Mouse (Mus musculus): ENCODE data around the gene Frem2.

Gene Frem2

DNA sequence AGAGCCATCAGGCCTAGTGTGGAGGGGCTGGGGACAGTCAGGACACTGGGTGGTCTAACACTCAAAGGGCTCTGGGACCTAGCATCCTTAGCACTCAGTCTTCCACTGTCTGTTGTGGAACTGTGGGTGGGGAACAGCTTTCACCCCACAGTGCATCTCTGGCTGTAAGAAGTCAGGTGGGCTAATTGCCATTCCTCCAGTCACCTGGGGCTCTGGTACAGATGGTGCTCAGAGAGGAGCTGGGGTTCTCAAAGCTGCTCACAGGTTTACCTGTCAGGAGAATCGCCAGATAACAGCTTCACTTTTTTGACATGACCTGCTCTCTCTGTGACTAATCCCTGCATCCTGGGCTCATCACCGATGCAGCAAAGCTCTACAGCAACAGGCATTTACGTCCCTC lies 46.0 kb downstream of the Frem2 start:
- peak; percentile 41 to 62 for DNase-seq

DNA sequence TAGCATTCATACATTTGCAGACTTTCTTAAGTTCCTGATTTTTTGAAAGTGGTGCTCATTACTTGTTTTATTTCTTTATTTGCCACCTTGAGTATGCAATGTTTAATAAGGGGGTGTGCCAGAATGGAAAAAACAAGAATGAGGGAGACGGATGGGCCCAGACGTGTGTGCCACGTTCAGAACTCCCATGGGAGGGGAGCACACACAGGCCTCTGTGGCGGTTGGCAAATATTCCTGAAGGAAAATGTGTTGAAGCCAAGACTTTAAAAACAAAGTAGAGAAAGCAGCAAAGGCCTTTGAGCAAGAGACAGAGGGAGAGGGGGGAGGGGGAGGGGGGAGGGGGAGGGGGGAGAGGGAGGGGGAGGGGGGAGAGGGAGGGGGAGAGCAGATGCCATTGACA lies 47.3 kb downstream of the Frem2 start:
- no peak for DNase-seq

DNA sequence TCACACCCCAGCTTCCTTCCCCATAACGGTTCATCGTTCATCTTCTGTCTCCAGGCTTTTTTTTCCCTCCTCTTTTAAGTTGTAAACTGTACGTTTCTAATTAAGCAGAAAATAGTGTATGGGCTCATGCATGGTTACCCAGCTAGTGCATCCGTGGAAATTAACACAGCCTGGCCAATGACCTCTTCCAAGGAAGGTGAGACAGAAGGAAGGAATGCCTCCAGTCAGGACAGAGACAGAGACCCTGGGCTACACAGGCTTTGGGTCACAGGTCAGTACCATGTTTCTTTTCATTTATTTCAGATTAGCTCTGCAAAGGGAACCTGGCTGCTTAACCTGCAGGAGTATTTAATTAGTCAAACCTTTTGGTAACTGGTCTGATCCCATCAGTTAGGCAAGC lies 57.0 kb downstream of the Frem2 start:
- no peak for DNase-seq

DNA sequence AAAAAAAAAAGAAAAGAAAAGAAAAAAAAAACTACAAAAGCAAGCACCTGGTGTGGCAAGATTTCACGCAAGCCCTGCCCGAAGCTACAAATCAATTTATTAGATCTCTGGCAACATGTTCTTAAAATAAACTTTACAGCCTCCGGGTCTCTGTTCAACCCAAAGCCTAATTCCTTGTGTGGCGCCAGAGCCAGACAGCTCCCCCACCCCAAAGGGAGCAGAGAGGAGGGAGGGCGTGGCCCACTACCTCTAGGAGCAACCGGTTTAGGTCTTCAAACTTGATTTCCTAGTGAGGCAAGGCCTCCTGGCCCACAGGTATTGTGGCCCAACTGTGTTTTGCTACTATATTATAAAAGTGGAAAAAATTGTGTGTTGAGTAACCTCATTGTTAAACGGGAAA lies 57.8 kb downstream of the Frem2 start:
- DNase-seq, result no peak

DNA sequence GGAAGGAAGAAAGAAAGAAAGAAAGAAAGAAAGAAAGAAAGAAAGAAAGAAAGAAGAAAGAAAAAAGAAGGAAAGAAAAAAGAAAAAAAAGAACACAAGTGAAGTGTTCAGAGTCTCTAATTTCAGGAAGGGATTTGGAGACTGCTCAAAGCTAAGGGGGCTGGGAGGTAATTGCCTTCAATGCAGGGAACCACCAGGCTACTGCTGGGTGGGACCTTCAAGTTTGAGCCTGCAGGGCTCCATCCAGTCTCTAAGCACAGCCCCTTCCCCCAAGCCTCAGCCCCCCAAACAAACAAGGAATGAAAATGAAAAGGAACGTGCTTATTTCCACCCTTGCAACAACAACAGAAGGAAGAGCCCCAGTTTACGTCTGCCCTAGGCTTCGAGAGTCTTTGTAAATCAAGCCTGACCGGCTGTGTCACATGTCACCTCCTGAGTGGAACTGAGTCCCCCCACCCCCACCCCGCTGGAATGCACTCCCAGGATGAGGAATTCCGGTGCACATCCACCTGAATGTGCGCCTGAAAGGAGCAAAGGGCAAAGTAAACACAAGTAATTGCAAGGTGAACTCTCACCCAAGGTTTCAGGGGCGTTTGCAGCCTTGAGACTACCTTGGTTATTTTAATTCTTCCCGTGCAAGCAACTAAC lies 58.9 kb downstream of the Frem2 start:
- DNase-seq, result no peak

DNA sequence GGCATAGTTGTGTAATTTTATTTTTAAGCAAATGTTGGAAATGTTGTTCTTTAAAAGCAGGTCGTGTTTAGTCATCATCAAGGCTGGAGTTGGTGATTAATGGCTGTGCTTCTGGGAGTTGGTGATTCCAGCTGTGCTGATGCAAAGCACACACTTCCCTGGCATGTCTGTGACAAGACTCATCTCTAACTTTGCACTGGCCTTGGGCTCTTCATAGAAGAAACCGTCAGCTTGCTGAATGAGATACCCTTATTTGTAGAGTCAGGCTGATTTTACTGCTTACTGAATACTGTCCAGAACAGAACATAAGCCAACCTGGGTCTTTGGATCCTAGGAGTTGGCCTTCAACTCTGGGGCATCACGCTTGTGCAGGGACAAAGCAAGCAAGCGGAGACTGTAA lies 62.7 kb downstream of the Frem2 start:
- DNase-seq, result no peak

DNA sequence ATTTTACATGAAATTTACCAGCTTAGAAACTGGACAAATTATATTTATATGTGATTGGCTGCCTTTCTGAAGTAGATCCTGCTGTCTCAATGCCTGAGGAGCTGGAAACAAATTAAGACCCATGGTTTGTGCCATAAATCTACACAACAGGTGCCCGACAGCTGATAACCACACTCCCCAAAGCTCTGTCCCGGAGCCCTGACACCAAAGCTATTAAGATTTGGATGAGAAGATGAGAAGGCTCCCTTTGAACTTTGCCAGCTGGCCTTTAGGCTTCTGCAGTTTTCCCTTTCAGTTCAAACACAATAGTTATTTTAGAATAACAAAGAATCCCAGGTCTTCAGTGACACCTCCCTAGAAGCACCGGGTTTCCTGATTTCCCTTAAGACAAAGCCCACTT lies 63.4 kb downstream of the Frem2 start:
- no peak for DNase-seq

DNA sequence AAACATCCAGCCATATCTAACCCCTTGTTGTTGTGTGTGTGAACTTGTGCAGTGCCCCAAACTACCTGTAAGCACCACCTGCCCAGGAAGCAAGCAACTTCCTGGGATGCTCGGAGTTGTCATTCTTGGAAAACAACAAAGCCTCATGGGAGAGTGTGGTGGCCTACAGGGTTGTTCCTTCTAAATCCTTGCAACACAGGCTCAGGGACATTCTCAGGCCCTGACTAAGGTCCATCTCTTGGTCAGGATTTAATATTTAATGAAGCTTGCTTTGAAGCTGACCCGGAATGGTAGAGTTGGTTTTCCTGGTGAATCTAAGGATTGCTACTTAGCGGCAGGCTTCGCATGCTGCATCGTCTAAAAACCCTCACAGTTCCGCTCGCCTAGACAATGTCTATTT lies 65.1 kb downstream of the Frem2 start:
- no peak for DNase-seq

DNA sequence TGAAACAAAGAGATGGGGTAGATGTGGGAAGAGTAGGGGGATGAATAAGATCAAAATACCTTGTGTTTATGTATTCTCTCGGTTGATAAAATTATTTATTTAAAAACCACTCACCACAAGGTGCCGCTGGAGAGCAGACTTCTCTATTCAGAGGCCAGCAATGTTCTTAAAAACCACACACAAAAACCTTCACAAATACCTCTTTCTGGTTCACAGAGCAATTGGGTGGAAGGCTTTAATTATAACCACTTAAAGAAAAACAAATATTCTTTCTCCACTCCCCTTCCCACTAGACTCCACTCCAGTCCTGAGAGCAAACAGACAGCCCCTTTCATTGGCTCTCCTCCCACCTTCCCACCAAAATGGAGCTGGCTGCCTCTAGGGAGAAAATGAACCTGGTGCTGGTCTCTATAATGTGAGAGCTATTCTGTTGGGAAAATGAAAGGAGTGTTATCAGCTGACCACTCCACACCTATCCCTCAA lies 67.0 kb downstream of the Frem2 start:
- DNase-seq, result peak; percentile 47 to 73

DNA sequence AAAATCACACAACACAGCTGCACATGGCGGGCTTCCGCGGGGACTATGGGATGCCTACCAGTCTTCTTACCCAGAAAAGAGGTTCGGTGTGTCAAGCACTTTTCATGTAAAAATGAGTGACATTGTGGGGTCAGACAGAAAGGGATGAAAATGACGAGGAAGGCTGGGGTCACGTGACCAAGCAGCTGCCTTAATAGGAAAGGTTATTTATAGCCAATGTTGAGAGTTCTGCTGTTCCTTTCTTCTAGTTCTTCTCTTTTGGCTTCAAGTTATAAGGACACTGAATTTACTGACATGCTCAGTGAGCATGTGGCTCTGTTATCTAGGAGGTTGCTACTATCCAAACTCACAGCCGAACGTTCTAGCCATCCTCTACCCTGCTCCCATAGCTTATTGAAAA lies 73.9 kb downstream of the Frem2 start:
- no peak for DNase-seq

DNA sequence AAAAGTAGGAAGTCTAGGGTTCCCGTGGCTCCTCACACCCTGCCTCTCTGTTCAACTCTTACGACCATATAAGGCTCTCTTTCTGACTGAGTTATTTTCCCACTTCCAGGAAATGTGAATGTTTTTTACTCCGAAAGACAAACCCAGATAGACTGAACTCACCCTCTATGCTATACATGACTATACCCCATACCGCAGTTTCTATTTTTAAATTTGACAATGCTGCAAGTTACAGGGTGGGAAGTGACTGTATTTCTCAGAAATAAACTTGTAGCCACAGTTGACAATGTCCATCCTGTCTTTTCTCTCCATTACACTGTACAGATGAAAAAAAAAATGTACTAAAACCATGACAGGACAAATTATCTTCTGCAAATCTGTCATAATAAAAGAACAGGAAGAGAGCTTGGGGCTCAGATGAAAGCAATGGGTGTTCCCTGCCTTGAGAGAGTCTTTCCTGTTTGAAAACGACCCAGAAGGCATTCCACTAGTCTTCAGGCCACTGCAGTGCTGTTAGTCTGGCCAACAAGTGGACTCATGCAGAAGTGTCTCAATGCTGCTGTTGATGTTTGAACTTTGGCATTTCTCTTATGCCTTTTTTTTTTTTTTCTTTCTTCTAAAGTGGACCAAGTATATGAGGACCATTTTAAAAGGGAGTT lies 76.4 kb downstream of the Frem2 start:
- DNase-seq, result no peak

DNA sequence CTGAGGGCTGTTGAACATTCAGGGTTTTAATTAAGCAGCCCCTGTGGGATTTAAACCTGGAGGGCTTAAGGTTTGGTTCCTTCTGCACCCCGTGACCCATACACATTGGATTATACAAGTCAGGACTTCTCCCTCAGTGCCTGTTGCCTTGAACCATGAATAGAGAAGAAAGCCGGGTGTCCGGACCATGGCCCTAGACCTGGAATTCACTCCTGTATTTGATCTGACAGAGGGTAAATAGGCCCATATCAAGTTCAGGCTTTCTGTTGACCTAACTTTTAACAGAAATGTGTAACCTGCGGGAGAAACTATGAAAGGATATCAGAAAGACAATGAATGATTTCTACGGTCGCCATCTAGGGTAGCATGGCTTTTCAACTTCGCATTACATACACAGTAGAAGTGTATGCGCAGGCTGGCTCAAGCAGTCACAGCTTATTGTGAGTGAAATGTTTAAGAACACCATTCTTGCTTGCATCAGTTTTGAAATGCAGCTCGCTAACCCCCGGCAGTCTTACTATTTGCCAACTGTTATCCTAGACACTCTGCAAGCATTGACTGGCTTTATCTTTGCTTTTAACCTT lies 77.9 kb downstream of the Frem2 start:
- no peak for DNase-seq

DNA sequence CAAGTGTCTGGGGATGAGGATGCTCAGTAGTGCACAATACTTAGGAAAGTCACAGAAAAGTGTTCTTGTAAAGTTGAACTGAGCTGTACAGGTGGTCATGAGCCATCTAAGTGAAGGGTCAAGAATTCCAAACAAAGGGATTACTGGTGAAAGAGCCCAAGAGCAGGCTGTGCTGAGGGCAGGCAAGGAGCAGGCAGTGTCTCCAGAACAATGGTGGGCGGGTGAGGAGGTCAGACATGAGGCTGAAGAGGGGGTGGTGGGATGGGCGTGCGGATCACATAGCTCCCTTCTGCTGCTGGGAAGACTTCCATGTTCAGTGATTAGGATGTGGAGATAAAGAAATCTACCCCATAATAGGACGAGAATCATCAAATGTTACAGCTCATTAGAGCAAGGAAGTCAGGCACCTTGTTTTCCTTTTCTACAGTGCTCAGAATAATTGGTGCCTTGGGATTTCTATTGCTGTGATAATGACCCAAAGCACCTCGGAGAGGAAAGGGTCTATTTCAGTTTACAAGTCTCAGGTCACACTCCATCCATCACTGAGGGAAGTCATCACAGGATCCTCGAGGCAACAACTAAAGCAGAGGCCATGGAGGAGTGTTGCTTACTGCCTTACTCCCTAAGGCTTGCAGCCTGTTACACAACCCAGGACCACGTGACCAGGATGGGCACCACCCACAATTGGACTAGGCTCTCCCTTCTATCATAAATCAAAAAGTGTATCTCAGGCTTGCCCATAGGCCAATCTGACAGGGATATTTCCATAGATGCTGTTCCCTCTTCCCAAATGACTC lies 80.6 kb downstream of the Frem2 start:
- no peak for DNase-seq

DNA sequence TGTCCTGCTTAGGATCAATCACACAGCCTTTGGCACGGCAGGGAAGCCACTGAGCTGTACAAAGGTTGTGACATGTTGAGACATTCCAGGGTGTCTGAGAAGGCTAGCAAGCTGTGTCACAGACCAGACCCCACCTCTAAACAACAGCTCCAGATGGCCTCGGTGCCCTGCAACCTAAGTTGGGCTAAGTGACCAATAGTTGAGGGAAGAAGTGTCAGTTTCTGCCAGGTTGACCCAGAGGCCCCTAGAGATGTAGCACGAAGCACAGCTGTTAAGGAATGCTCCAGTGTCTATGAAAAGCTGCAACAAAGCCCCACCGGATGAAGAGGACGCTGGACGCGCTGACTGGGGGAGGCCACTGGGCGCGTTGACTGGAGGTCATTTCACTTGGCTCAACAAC lies 83.0 kb downstream of the Frem2 start:
- DNase-seq, result no peak

DNA sequence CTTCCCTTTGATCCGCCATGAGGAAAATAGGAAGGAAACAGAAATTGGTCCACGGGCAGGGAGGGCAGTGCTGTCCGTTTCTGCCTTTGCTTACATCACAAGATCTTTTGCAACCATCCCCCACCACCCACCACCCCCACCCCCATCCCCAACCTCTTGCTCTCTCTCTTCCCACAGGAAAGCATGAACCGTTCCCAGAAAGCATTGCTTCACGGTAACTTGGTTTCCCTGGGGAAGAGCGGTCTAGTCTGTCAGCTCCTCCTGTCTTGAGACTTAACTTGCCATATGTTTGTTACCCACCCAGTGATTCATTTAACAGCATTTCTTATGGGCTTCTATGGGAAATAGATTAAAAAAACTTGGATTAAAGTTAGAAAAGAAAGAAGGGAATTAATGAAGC lies 85.5 kb downstream of the Frem2 start:
- DNase-seq, result no peak

DNA sequence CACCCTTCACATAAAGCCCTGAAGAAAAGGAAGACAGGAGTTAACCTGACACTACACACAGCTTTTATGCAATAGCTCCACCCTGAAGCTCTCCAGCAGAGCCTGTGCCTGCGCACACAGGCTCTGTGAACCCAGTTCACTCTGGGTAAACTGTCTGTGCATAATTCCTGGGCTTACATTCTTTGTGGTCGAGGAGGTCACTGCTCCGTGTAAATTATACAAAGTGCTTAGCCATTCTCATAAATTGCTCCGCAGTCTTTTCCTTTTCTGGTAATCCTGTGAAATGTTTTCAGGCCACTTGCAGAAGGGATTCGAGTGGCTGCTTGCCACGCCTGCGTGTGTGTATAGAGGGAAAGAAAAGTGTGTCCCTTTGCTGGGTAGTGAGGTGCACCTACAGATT lies 92.6 kb downstream of the Frem2 start:
- DNase-seq, result no peak

DNA sequence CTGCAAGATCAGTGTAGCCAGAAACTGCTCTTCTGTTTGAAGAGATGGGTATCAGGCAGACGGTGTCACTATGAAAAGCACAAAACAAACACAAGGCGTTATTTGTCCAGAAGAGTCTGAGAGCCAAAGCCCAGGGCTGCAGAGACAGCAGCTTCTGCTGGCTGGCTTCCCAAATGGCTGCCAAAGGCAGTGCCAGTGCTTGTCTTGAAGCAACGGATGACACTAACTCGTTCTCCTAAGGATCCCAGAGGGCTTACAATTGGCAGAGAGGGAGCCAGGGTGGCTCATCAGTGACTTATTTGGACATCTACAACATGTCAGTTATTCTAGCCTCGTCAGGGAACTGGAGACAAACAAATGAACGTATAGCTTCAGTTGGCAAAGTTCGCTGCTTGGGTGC lies 93.4 kb downstream of the Frem2 start:
- DNase-seq, result peak; percentile 74 to 83

DNA sequence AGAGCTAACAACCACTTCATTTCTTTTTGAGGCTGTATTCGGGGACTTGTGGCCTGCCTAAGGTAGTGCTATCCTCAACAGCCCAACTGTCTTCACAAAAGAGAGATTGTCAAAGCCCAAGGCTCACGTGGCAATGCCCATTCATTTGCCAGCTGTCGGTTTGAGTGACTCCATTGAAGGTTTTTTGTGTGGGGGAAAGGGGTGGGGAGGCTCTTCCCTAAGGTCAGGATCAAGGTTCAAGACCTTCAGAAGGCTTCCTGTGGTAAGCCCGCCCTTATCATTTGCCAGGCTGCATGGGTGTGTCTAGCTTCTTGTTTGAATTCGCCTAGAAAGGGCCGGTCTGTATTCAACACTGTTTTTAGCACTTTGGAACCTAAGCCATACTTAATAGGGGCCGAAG lies 95.3 kb downstream of the Frem2 start:
- no peak for DNase-seq

DNA sequence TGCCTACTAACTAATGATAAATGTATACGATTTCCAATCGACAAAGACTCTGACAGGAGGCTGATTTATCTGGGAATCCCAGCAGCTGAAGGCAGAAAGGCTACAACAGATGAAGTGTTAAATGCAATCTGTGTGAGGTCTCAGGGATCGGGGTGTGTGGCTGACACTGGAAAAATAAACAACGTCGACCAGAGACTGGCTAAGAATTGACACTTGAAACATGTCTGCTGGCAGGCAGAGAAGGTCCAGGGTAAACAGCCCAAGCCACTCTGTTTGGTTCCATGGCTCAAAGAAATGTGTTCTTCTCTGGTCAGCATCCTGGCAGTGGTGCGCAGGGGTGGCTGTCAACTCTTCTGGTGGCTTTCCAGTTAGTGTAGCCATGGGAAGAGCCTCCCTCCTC lies 98.1 kb downstream of the Frem2 start:
- DNase-seq, result no peak

DNA sequence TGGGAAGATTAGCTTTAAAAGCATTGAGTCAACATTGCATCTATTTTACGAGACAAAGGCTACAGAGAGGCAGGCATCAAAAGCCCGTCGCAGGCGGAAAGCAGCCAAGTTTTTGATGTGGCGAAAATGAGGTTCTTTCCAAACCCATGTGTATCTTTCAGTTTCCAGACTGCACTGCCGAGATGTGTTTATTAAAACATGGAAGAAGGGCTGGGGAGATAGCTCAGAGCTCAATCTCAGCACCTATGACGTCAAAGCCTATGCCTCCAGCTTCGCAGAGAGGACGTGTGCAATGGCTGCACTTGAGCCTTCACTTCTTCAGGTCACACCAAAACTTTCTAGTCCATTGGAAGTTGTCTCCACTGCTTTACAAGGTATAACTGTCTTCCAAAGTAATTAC lies 98.9 kb downstream of the Frem2 start:
- no peak for DNase-seq

DNA sequence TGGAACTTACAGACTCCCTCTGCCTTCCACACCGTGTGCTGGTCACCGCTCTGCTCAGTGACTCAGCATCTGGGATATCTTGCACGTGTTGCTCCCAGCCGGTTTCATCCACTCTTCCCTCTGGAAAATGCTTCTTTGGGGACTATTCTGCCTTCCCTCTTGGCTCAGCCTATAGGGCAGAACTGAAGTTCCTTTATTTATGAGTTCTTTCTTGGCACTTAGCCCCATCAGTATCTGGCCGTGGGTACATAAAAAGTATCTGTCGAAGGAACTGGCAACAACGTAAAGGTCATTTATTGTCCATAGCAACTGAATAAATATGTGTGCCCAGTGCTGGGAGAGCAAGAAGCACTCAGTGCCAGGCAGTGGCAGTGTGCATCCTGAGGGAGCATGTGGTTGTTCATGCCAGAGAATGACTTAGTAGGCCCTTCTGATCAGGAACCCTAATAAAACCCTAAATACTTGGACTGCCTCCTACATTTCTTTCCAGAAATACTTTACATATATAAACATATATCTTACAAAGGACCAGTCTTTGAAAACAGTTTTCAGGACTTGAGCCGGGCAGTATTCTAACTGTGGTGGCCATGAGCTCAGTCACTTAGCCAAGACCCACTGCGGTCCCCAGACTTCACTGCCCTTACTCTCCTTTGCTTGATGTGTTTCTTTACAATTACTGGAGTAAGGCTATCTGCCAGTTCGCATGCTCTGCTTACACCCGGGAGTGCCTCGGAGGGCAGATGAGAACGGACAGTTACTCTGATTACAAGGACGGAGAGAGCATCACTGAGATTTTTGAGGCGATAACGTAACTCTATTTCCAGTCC lies 99.6 kb downstream of the Frem2 start:
- DNase-seq, result no peak

DNA sequence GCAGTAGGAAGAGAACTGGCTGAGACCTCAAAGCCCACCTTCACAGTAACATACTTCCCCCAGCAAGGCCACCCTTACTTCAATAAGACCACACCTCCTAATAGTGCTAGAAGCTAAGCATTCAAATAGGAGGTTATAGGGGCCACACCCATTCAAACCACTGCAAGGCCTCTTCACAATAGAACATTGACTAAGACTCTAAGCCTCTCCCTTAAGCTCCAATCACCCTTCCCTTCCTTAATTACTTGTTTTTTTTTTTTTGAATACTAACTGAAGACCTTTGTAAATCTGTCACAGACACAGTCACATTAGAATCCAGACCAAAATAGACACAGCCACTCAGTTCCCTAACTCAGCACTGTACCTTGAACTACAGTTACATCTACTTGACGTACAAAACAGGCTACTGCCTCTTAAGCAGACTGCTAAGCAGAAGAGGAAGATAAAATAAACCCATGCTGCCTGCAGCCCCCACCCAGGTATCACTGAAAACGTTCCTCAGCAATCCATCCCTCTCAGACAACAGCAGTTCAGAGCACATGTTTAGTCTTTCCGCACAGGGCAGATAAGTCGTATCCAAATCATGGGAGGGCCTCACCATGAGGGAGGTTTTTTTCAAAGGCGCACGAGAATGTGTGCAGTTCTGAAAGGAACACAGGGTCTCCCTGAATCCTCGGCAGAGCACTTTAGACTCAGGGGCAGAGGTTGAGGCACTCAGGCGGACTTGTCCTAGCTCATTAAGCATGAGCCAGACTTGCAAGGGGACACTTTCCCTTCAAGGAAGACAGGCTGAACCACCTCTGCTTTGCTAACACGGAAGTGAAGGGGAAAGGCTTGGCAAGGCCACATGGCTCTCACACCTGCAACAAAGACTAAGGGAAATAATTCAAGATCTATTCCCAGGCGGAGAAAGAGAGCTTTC lies 101.9 kb downstream of the Frem2 start:
- DNase-seq, result no peak

Measured in cerebellum, postnatal 25 days (tissue).